Mouse (Mus musculus) lung, postnatal 0 days (tissue): ENCODE measurements around the gene Lrriq4. TPM values are rescaled to one million over a fixed set of nuclear protein-coding genes. Genes with fewer than 3 reads are reported as not detected.
A peak's percentile ranks its signal among the peaks of the same experiment; 100 is the strongest.

Source experiments
- ATAC-seq: fragments of 200-750 bp; cut with Nextera tagmentation; 2 replicates; pipeline ENCODE4 v1.8.0; 2017; ENCODE audit warnings: moderate library complexity
- DNase-seq: peaks from one replicate; pipeline ENCODE4 v3.0.0-alpha.2; 2016; ENCODE audit warnings: low spot score
- H3K27ac ChIP-seq: fragments of 300-500 bp; sonication (generic); 2 replicates; pipeline ENCODE4 v1.5.1; 2014; ENCODE audit warnings: antibody characterized with exemption, mild to moderate bottlenecking, low read length, mixed read lengths
- H3K27me3 ChIP-seq: fragments of 300-500 bp; sonication (generic); replicated peaks from 2 replicates; pipeline ENCODE4 v1.6.1; 2014; ENCODE audit warnings: low read length, mixed read lengths; ENCODE audit not compliant: insufficient read depth
- H3K36me3 ChIP-seq: fragments of 300-500 bp; sonication (generic); 2 replicates; pipeline ENCODE4 v1.6.1; 2014; ENCODE audit warnings: low read length, mixed read lengths; ENCODE audit not compliant: insufficient read depth
- H3K4me1 ChIP-seq: fragments of 300-500 bp; sonication (generic); 2 replicates; pipeline ENCODE4 v1.6.1; 2014; ENCODE audit warnings: antibody characterized with exemption, low read depth, low read length, mixed read lengths; ENCODE audit not compliant: insufficient read depth
- H3K4me2 ChIP-seq: fragments of 300-500 bp; sonication (generic); replicated peaks from 2 replicates; pipeline ENCODE4 v1.6.1; 2014; ENCODE audit warnings: low read depth, mild to moderate bottlenecking, low read length, moderate library complexity, mixed read lengths
- H3K4me3 ChIP-seq: fragments of 300-500 bp; sonication (generic); 2 replicates; pipeline ENCODE4 v1.5.1; 2014; ENCODE audit warnings: low read depth, low read length
- H3K9ac ChIP-seq: fragments of 300-500 bp; sonication (generic); replicated peaks from 2 replicates; pipeline ENCODE4 v1.6.1; 2014; ENCODE audit warnings: low read depth, mild to moderate bottlenecking
- H3K9me3 ChIP-seq: fragments of 300-500 bp; sonication (generic); 2 replicates; pipeline ENCODE4 v1.6.1; 2016; ENCODE audit warnings: low read length, mixed read lengths
- CTCF ChIP-seq: IDR thresholded peaks from 2 replicates; pipeline ENCODE4 v1.5.1; 2016; ENCODE audit warnings: antibody characterized with exemption, mild to moderate bottlenecking
- EP300 ChIP-seq: IDR thresholded peaks from 2 replicates; pipeline ENCODE4 v1.6.1; 2016; ENCODE audit warnings: antibody characterized with exemption, mild to moderate bottlenecking, control low read depth
- WGBS: fragments of 180-500 bp; shearing (Covaris S2); extraction: QIAGEN DNeasy Blood & Tissue Kit; methylation state at CpG from one replicate; pipeline ENCODE4 v1.1.7; 2014; 5-methylcytosine and 5-hydroxymethylcytosine counted together
- polyA plus RNA-seq: library from polyadenylated mRNA; unstranded; fragments of >200 nt; fragmentation: Nextera tagmentation; extraction: Ambion mirVana; gene quantifications from 2 replicates; pipeline ENCODE4 v1.2.1, GENCODE M21; 2015

Gene Lrriq4
- polyA plus RNA-seq, 1 experiment from 2014 or later = not detected

GRCm38 (mm10) chr3:30650062-30650841 is 5.9 kb downstream of the Lrriq4 start:
- peak; percentile 70 for ATAC-seq
- H3K4me2 ChIP-seq = peak overlapping the region; percentile 60
- no peak overlapping the region for H3K27ac ChIP-seq
- peak overlapping the region; percentile 29 for H3K4me3 ChIP-seq
- 1% methylated on average over 41 of the region's 41 CpGs for WGBS
- TF ChIP-seq CTCF = peak; percentile 63
- no peak for TF ChIP-seq EP300
- no peak overlapping the region for H3K9ac ChIP-seq
- H3K4me1 ChIP-seq = peaks cover 13% of the 10 kb centered on the region; the same call in 1 of the 2 replicates
- no peaks in the 10 kb centered on the region for H3K36me3 ChIP-seq
- H3K27me3 ChIP-seq = no peaks in the 10 kb centered on the region
- DNase-seq = peak; percentile 61
- H3K9me3 ChIP-seq = no peaks in the 10 kb centered on the region

GRCm38 (mm10) chr3:30655937-30656336 is 11.6 kb downstream of the Lrriq4 start:
- no peak for DNase-seq
- no peaks in the 10 kb centered on the region for H3K36me3 ChIP-seq
- H3K27ac ChIP-seq = no peak overlapping the region
- TF ChIP-seq EP300 (no peak), CTCF (no peak)
- 0 out of 2 replicates have a peak, but pooled peaks cover 2% of the 10 kb centered on the region for H3K4me1 ChIP-seq
- WGBS = 66% methylated on average over 5 of the region's 5 CpGs
- no peak overlapping the region for H3K4me3 ChIP-seq
- H3K9ac ChIP-seq = no peak overlapping the region
- ATAC-seq = no peak
- no peaks in the 10 kb centered on the region for H3K27me3 ChIP-seq
- H3K9me3 ChIP-seq = no peaks in the 10 kb centered on the region
- no peak overlapping the region for H3K4me2 ChIP-seq

GRCm38 (mm10) chr3:30658486-30658885 is 14.2 kb downstream of the Lrriq4 start:
- no peaks in the 10 kb centered on the region for H3K36me3 ChIP-seq
- ATAC-seq (no peak), DNase-seq (no peak)
- no peak for TF ChIP-seq EP300
- TF ChIP-seq CTCF = no peak
- H3K9ac ChIP-seq = no peak overlapping the region
- H3K9me3 ChIP-seq = no peaks in the 10 kb centered on the region
- H3K4me1 ChIP-seq = no peaks in the 10 kb centered on the region
- H3K4me2 ChIP-seq = no peak overlapping the region
- H3K4me3 ChIP-seq = no peak overlapping the region
- H3K27me3 ChIP-seq = no peaks in the 10 kb centered on the region
- WGBS = 79% methylated on average over 9 of the region's 9 CpGs
- H3K27ac ChIP-seq = no peak overlapping the region

GRCm38 (mm10) chr3:30683190-30683589 is 38.9 kb downstream of the Lrriq4 start:
- no peak overlapping the region for H3K4me3 ChIP-seq
- no peak for ATAC-seq
- no peaks in the 10 kb centered on the region for H3K9me3 ChIP-seq
- no peak overlapping the region for H3K9ac ChIP-seq
- WGBS = 64% methylated on average over 6 of the region's 6 CpGs
- DNase-seq = no peak
- TF ChIP-seq CTCF (no peak), EP300 (no peak)
- no peaks in the 10 kb centered on the region for H3K4me1 ChIP-seq
- H3K27ac ChIP-seq = no peak overlapping the region
- H3K27me3 ChIP-seq = no peaks in the 10 kb centered on the region
- no peak overlapping the region for H3K4me2 ChIP-seq
- H3K36me3 ChIP-seq = no peaks in the 10 kb centered on the region

- H3K4me1 ChIP-seq = no peaks in the 10 kb centered on the region
- H3K36me3 ChIP-seq = no peaks in the 10 kb centered on the region
- TF ChIP-seq EP300 = no peak
- no peak for TF ChIP-seq CTCF
- WGBS = 47% methylated on average over 3 of the region's 3 CpGs
- H3K4me3 ChIP-seq = no peak overlapping the region
- H3K9ac ChIP-seq = no peak overlapping the region
- no peak overlapping the region for H3K4me2 ChIP-seq
- no peak overlapping the region for H3K27ac ChIP-seq
- no peaks in the 10 kb centered on the region for H3K27me3 ChIP-seq
- peak; percentile 64 for ATAC-seq
- H3K9me3 ChIP-seq = no peaks in the 10 kb centered on the region
- peak; percentile 40 for DNase-seq
These were observed 42.9 kb downstream of the Lrriq4 start for GRCm38 (mm10) chr3:30687216-30687615.

- no peaks in the 10 kb centered on the region for H3K9me3 ChIP-seq
- DNase-seq = no peak
- H3K36me3 ChIP-seq = no peaks in the 10 kb centered on the region
- H3K27ac ChIP-seq = no peak overlapping the region
- ATAC-seq = no peak
- H3K4me3 ChIP-seq = no peak overlapping the region
- H3K4me2 ChIP-seq = no peak overlapping the region
- H3K4me1 ChIP-seq = no peaks in the 10 kb centered on the region
- no peaks in the 10 kb centered on the region for H3K27me3 ChIP-seq
- WGBS = 36% methylated on average over 7 of the region's 7 CpGs
- H3K9ac ChIP-seq = no peak overlapping the region
- TF ChIP-seq CTCF = no peak
- TF ChIP-seq EP300 = no peak
These were observed 46.7 kb downstream of the Lrriq4 start for GRCm38 (mm10) chr3:30690976-30691375.
